Mouse (Mus musculus) stomach, embryonic 14.5 days (tissue): ENCODE measurements at regions not wholly inside any gene's neighbourhood (a gene's known extent, or its start where the extent isn't known, plus 50 kb on each side); places are given as distances from the start of the nearest gene placed in this dataset.
A peak's percentile ranks its signal among the peaks of the same experiment; 100 is the strongest.
"Not testable (repeated sequence)": the region's sequence is repeated elsewhere in the genome, so short reads cannot be mapped to it uniquely, and the experiment has no call there.

ENCODE experiments used
- ATAC-seq: fragments of 200-750 bp; cut with Nextera tagmentation; 2 replicates; pipeline ENCODE4 v1.8.0; 2017; ENCODE audit warnings: low read depth, moderate TSS enrichment; ENCODE audit not compliant: insufficient number of reproducible peaks, insufficient read depth, low FRiP score
- H3K27ac ChIP-seq: fragments of 300-500 bp; sonication (generic); 2 replicates; pipeline ENCODE4 v1.5.1; 2014; ENCODE audit warnings: mild to moderate bottlenecking, low read length, moderate library complexity, mixed read lengths
- H3K27me3 ChIP-seq: fragments of 300-500 bp; sonication (generic); 2 replicates; pipeline ENCODE4 v1.6.1; 2014; ENCODE audit warnings: low read length, control low read depth, mixed read lengths; ENCODE audit not compliant: control insufficient read depth, insufficient read depth
- H3K36me3 ChIP-seq: fragments of 300-500 bp; sonication (generic); 2 replicates; pipeline ENCODE4 v1.6.1; 2014; ENCODE audit warnings: mild to moderate bottlenecking, control low read depth, low read length, moderate library complexity, mixed read lengths; ENCODE audit not compliant: control insufficient read depth, insufficient read depth
- H3K4me1 ChIP-seq: fragments of 300-500 bp; sonication (generic); 2 replicates; pipeline ENCODE4 v1.6.1; 2014; ENCODE audit warnings: low read length, control low read depth, mixed read lengths; ENCODE audit not compliant: control insufficient read depth, insufficient read depth
- H3K4me2 ChIP-seq: fragments of 300-500 bp; sonication (generic); replicated peaks from 2 replicates; pipeline ENCODE4 v1.6.1; 2014; ENCODE audit warnings: low read depth, low read length, control low read depth
- H3K4me3 ChIP-seq: fragments of 300-500 bp; sonication (generic); 2 replicates; pipeline ENCODE4 v1.5.1; 2014; ENCODE audit warnings: low read depth, low read length, control low read depth
- H3K9ac ChIP-seq: fragments of 300-500 bp; sonication (generic); replicated peaks from 2 replicates; pipeline ENCODE4 v1.6.1; 2014; ENCODE audit warnings: low read depth, mild to moderate bottlenecking, control low read depth, low read length, moderate library complexity, mixed read lengths
- H3K9me3 ChIP-seq: fragments of 300-500 bp; sonication (generic); 2 replicates; pipeline ENCODE4 v1.6.1; 2016; ENCODE audit warnings: low read depth, low read length, control low read depth; ENCODE audit not compliant: control insufficient read depth
- WGBS: fragments of 180-500 bp; shearing (Covaris S2); extraction: QIAGEN DNeasy Blood & Tissue Kit; methylation state at CpG from one replicate; pipeline ENCODE4 v1.1.7; 2014; 5-methylcytosine and 5-hydroxymethylcytosine counted together

- H3K9ac ChIP-seq, H3K4me2 ChIP-seq, H3K9me3 ChIP-seq, H3K4me1 ChIP-seq, ATAC-seq, H3K36me3 ChIP-seq, H3K27me3 ChIP-seq, H3K27ac ChIP-seq: not testable (repeated sequence)
- WGBS, result under 1% methylated on average over 24 of the region's 39 CpGs
- peak overlapping the region; percentile 25; the same call in 1 of the 2 replicates for H3K4me3 ChIP-seq
These were observed 375.5 kb upstream of the Asap2 start for GRCm38 (mm10) chr12:20614766-20615165.
